Mouse (Mus musculus): ENCODE measurements around the gene Enkd1. TPM values are rescaled to one million over a fixed set of nuclear protein-coding genes. Genes with fewer than 3 reads are reported as not detected.

Enkd1 gene
- total RNA-seq, 1 experiment, result 20.4 TPM

DNA sequence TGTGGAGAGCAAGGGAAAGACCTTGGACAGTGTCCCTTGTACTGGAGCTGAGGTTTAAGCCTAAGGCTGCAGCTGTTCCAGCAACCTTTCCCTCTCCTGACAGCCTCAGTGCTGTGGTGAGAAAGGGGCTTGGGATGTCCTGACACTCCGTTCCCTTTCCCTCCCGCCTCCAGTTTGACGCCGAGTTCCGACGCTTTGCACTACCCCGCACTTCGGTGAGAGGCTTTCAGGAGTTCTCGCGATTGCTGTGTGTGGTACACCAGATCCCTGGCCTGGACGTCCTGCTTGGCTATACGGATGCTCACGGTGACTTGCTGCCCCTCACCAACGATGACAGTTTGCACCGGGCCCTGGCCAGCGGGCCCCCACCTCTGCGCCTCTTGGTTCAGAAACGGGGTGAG lies 6.0 kb downstream of the Enkd1 start:
- no peak overlapping the region for H3K27ac ChIP-seq (ENCODE audit: insufficient read depth, low read depth, low read length, poor library complexity, severe bottlenecking)
- peak overlapping the region; percentile 72; the same call in 1 of the 2 replicates for H3K9ac ChIP-seq (ENCODE audit: insufficient read depth, low read depth, low read length, poor library complexity, severe bottlenecking)
- TF ChIP-seq HCFC1 (IDR thresholded peaks at IDR 0.05; ENCODE audit: borderline replicate concordance, insufficient read depth, low read length), result no peak
- TF ChIP-seq MAFK (IDR thresholded peaks at IDR 0.05; ENCODE audit: insufficient read depth, low read depth, low read length), result no peak
- TF ChIP-seq CHD2 (IDR thresholded peaks at IDR 0.05; ENCODE audit: low read depth, low read length), result no peak
- TF ChIP-seq ZNF384 (IDR thresholded peaks at IDR 0.05; ENCODE audit: low read depth, low read length), result no peak
- TF ChIP-seq ZC3H11A (IDR thresholded peaks at IDR 0.05; ENCODE audit: borderline replicate concordance, low read depth, low read length), result no peak
- no peaks in the 10 kb centered on the region for H3K9me3 ChIP-seq (ENCODE audit: control insufficient read depth, insufficient read depth, low read depth, low read length)
- peaks cover 28% of the 10 kb centered on the region for H3K36me3 ChIP-seq (ENCODE audit: control insufficient read depth, insufficient read depth, low read length, poor library complexity, severe bottlenecking)
- H3K4me3 ChIP-seq (ENCODE audit: insufficient read depth in 1 of 2, low read depth in 1 of 2, low read length in 2 of 2, poor library complexity in 1 of 2, severe bottlenecking in 1 of 2), result peak overlapping the region; percentile 71 to 78
- in situ Hi-C loops (cut with MboI; ENCODE audit: low sequenced_read_pairs in 2 of 2, unreplicated experiment in 2 of 2), result no loop called here
- H3K4me1 ChIP-seq (ENCODE audit: control insufficient read depth in 2 of 2, insufficient read depth in 2 of 2, low read length in 2 of 2, poor library complexity in 1 of 2), result peaks cover 2 to 11% of the 10 kb centered on the region in 2 experiments; a peak in 1 of 4 replicates
- no peak for DNase-seq (ENCODE audit: low read depth, low spot score)

DNA sequence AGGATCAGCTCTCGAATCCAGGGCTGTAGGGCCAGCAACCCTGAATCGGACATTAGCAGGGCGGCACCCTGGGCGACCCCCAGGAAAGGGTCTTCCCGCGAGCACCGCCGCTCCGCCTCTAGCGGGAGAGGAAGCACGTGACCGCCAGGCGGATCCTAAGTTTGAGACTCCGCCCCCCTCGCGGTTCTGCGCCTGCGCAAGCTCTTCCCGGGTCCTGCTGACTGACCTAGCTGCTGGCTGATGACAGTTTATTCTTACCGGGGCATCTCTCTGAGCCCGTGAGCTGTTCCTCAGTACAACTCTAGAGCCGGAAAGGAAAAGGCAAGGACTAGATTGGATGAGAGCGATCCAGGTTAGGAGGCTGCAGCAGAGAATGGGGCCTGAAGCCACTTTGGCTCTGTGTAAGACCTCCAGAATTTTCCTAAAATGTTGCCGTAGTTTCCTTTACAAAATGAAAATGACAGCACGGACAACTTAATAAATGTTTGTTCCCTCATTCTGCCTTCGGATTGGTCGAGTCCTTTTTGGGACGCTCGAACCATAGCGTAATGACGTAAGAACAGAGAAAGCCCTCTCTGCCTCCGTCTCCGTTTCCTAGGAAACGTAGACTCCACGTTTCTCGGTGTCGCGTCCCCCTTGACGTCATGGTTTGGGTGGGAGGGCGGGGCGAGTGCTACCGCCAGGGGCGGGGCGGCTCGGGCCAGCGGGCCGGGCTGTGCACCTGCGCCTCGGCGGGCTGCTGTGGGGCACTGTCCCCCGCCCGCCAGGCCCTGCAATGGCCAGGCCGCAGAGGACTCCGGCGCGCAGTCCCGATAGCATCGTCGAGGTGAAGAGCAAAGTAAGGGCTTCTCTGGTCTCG lies 6.8 kb downstream of the Enkd1 start, which contains the start of the genes Acd and Pard6a:
Gene Acd, minus strand, starts transcription at position 137 of the 859 bp plus-strand sequence.
Gene Pard6a, plus strand, starts transcription at position 183 of the 859 bp plus-strand sequence.
- Histone ChIP-seq H3K4me3 (ENCODE audit: insufficient read depth in 1 of 2, low read depth in 1 of 2, low read length in 2 of 2, poor library complexity in 1 of 2, severe bottlenecking in 1 of 2) (peak within 1 kb of the TSS; percentile 78 to 100), H3K4me1 (ENCODE audit: control insufficient read depth in 2 of 2, insufficient read depth in 2 of 2, low read length in 2 of 2, poor library complexity in 1 of 2) (peaks cover 2 to 11% of the 10 kb centered on the region in 2 experiments; a peak in 1 of 4 replicates), H3K36me3 (ENCODE audit: control insufficient read depth, insufficient read depth, low read length, poor library complexity, severe bottlenecking) (peaks cover 30% of the 10 kb centered on the region), H3K9ac (ENCODE audit: insufficient read depth, low read depth, low read length, poor library complexity, severe bottlenecking) (peak within 1 kb of the TSS; percentile 87), H3K27ac (ENCODE audit: insufficient read depth, low read depth, low read length, poor library complexity, severe bottlenecking) (peak within 1 kb of the TSS; percentile 92), H3K9me3 (ENCODE audit: control insufficient read depth, insufficient read depth, low read depth, low read length) (no peaks in the 10 kb centered on the region)
- TF ChIP-seq MAFK (IDR thresholded peaks at IDR 0.05; ENCODE audit: insufficient read depth, low read depth, low read length) (no peak), ZC3H11A (IDR thresholded peaks at IDR 0.05; ENCODE audit: borderline replicate concordance, low read depth, low read length) (no peak), ZNF384 (IDR thresholded peaks at IDR 0.05; ENCODE audit: low read depth, low read length) (no peak), CHD2 (IDR thresholded peaks at IDR 0.05; ENCODE audit: low read depth, low read length) (0 out of 2 replicates have a peak, but pooled peaks have one; percentile 1), HCFC1 (IDR thresholded peaks at IDR 0.05; ENCODE audit: borderline replicate concordance, insufficient read depth, low read length) (peak; percentile 35; the same call in 1 of the 2 replicates)
- in situ Hi-C loops (cut with MboI; ENCODE audit: low sequenced_read_pairs in 2 of 2, unreplicated experiment in 2 of 2), result no loop called here
- DNase-seq (ENCODE audit: low read depth, low spot score), result peak; percentile 92

DNA sequence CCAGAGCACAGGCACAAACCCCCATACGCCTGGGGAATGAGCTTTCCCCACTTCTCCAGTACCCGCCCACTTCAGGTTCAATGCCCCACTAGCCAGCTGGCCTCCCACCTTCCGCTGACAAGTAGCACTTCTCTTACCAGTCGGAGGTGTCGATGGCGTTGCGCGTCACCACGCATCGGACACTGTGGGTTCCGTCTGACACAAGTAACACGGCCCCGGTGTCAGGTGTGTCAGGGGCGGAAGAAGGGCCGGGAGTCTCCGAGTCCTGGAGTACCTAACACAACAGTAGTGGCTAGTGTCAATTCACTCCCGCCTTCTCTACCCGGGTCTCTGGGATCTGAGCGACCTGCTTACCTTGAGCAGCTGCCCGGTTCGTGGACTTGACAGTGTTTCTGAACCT lies 7.4 kb downstream of the Enkd1 start:
- TF ChIP-seq ZC3H11A (IDR thresholded peaks at IDR 0.05; ENCODE audit: borderline replicate concordance, low read depth, low read length), result no peak
- no peak for TF ChIP-seq CHD2 (IDR thresholded peaks at IDR 0.05; ENCODE audit: low read depth, low read length)
- no peak for TF ChIP-seq ZNF384 (IDR thresholded peaks at IDR 0.05; ENCODE audit: low read depth, low read length)
- no peak for TF ChIP-seq HCFC1 (IDR thresholded peaks at IDR 0.05; ENCODE audit: borderline replicate concordance, insufficient read depth, low read length)
- no peak for TF ChIP-seq MAFK (IDR thresholded peaks at IDR 0.05; ENCODE audit: insufficient read depth, low read depth, low read length)
- DNase-seq (ENCODE audit: low read depth, low spot score), result no peak
- Histone ChIP-seq H3K36me3 (ENCODE audit: control insufficient read depth, insufficient read depth, low read length, poor library complexity, severe bottlenecking) (peaks cover 30% of the 10 kb centered on the region), H3K27ac (ENCODE audit: insufficient read depth, low read depth, low read length, poor library complexity, severe bottlenecking) (no peak overlapping the region; the same call in 1 of the 2 replicates), H3K9me3 (ENCODE audit: control insufficient read depth, insufficient read depth, low read depth, low read length) (no peaks in the 10 kb centered on the region), H3K4me1 (ENCODE audit: control insufficient read depth in 2 of 2, insufficient read depth in 2 of 2, low read length in 2 of 2, poor library complexity in 1 of 2) (peaks cover 2 to 11% of the 10 kb centered on the region in 2 experiments; a peak in 1 of 4 replicates), H3K9ac (ENCODE audit: insufficient read depth, low read depth, low read length, poor library complexity, severe bottlenecking) (peak overlapping the region; percentile 81), H3K4me3 (ENCODE audit: insufficient read depth in 1 of 2, low read depth in 1 of 2, low read length in 2 of 2, poor library complexity in 1 of 2, severe bottlenecking in 1 of 2) (peak overlapping the region; percentile 78 to 100)
- in situ Hi-C loops (cut with MboI; ENCODE audit: low sequenced_read_pairs in 2 of 2, unreplicated experiment in 2 of 2), result no loop called here

- Histone ChIP-seq H3K36me3 (ENCODE audit: control insufficient read depth, insufficient read depth, low read length, poor library complexity, severe bottlenecking) (peaks cover 30% of the 10 kb centered on the region), H3K9me3 (ENCODE audit: control insufficient read depth, insufficient read depth, low read depth, low read length) (no peaks in the 10 kb centered on the region), H3K9ac (ENCODE audit: insufficient read depth, low read depth, low read length, poor library complexity, severe bottlenecking) (no peak overlapping the region), H3K27ac (ENCODE audit: insufficient read depth, low read depth, low read length, poor library complexity, severe bottlenecking) (no peak overlapping the region), H3K4me3 (ENCODE audit: insufficient read depth in 1 of 2, low read depth in 1 of 2, low read length in 2 of 2, poor library complexity in 1 of 2, severe bottlenecking in 1 of 2) (peak overlapping the region in 1 of 2 experiments; percentile 100; a peak in 1 of 4 replicates), H3K4me1 (ENCODE audit: control insufficient read depth in 2 of 2, insufficient read depth in 2 of 2, low read length in 2 of 2, poor library complexity in 1 of 2) (peaks cover 2 to 11% of the 10 kb centered on the region in 2 experiments; a peak in 1 of 4 replicates)
- in situ Hi-C loops (cut with MboI; ENCODE audit: low sequenced_read_pairs in 2 of 2, unreplicated experiment in 2 of 2), result no loop called here
- TF ChIP-seq ZNF384 (IDR thresholded peaks at IDR 0.05; ENCODE audit: low read depth, low read length), result no peak
- TF ChIP-seq ZC3H11A (IDR thresholded peaks at IDR 0.05; ENCODE audit: borderline replicate concordance, low read depth, low read length), result no peak
- TF ChIP-seq HCFC1 (IDR thresholded peaks at IDR 0.05; ENCODE audit: borderline replicate concordance, insufficient read depth, low read length), result no peak
- no peak for TF ChIP-seq MAFK (IDR thresholded peaks at IDR 0.05; ENCODE audit: insufficient read depth, low read depth, low read length)
- no peak for TF ChIP-seq CHD2 (IDR thresholded peaks at IDR 0.05; ENCODE audit: low read depth, low read length)
- DNase-seq (ENCODE audit: low read depth, low spot score), result no peak
These were observed 8.4 kb downstream of the Enkd1 start for GRCm38 (mm10) chr8:105699488-105700215.
